Mouse (Mus musculus) E14TG2a.4 (cell line): ENCODE measurements around the gene Dcaf1.

Source experiments
- H3K27me3 ChIP-seq: 2 replicates; pipeline ENCODE4 v1.6.1; 2014; ENCODE audit warnings: low read length, control low read depth; ENCODE audit not compliant: insufficient read depth
- H3K36me3 ChIP-seq: 2 replicates; pipeline ENCODE4 v1.6.1; 2014; ENCODE audit warnings: low read length, control low read depth; ENCODE audit not compliant: insufficient read depth
- H3K4me1 ChIP-seq: replicated peaks from 2 replicates; pipeline ENCODE4 v1.6.1; 2014; ENCODE audit warnings: low read depth, low read length, control low read depth
- H3K4me3 ChIP-seq: replicated peaks from 2 replicates; pipeline ENCODE4 v1.5.1; 2014; ENCODE audit warnings: mild to moderate bottlenecking, low read length
- H3K9me3 ChIP-seq: 2 replicates; pipeline ENCODE4 v1.6.1; 2014; ENCODE audit warnings: low read length, control low read depth
- CTCF ChIP-seq: conservative IDR thresholded peaks from 2 replicates; pipeline ENCODE4 v1.5.1; 2014; ENCODE audit warnings: low read length
- NANOG ChIP-seq: IDR thresholded peaks from 2 replicates; pipeline ENCODE4 v1.6.1; 2014; ENCODE audit warnings: borderline replicate concordance, low read length, mixed read lengths
- POU5F1 ChIP-seq: IDR thresholded peaks from 2 replicates; pipeline ENCODE4 v1.6.1; 2014; ENCODE audit warnings: low read length, borderline replicate concordance

The Dcaf1 gene

GRCm38 (mm10) chr9:106884306-106884705 lies 62.6 kb downstream of the Dcaf1 start:
- TF ChIP-seq POU5F1, result no peak
- no peak for TF ChIP-seq NANOG
- TF ChIP-seq CTCF, result no peak
- H3K27me3 ChIP-seq, result peaks cover 14% of the 10 kb centered on the region
- no peaks in the 10 kb centered on the region for H3K9me3 ChIP-seq
- peaks cover 63% of the 10 kb centered on the region for H3K4me1 ChIP-seq
- peak overlapping the region; percentile 88 for H3K4me3 ChIP-seq
- H3K36me3 ChIP-seq, result peaks cover 82% of the 10 kb centered on the region

GRCm38 (mm10) chr9:106884996-106885900 lies 63.6 kb downstream of the Dcaf1 start:
- Histone ChIP-seq H3K4me3 (peak overlapping the region; percentile 88), H3K36me3 (peaks cover 83% of the 10 kb centered on the region), H3K9me3 (no peaks in the 10 kb centered on the region), H3K27me3 (peaks cover 14% of the 10 kb centered on the region), H3K4me1 (peaks cover 72% of the 10 kb centered on the region)
- TF ChIP-seq POU5F1 (no peak), CTCF (no peak), NANOG (no peak)

- Histone ChIP-seq H3K4me3 (peak overlapping the region; percentile 88), H3K27me3 (peaks cover 14% of the 10 kb centered on the region), H3K36me3 (peaks cover 82% of the 10 kb centered on the region), H3K9me3 (no peaks in the 10 kb centered on the region), H3K4me1 (peaks cover 81% of the 10 kb centered on the region)
- no peak for TF ChIP-seq CTCF
- TF ChIP-seq POU5F1, result no peak
- no peak for TF ChIP-seq NANOG
These were observed 64.4 kb downstream of the Dcaf1 start for GRCm38 (mm10) chr9:106885901-106886731.

GRCm38 (mm10) chr9:106886828-106887702 lies 65.4 kb downstream of the Dcaf1 start, which contains the start of gene Rbm15b:
Rbm15b (minus strand) TSS chr9:106887428.
- Histone ChIP-seq H3K4me3 (peak within 1 kb of the TSS; percentile 88), H3K4me1 (peaks cover 75% of the 10 kb centered on the region), H3K9me3 (no peaks in the 10 kb centered on the region), H3K36me3 (peaks cover 73% of the 10 kb centered on the region), H3K27me3 (peaks cover 14% of the 10 kb centered on the region)
- TF ChIP-seq NANOG (no peak), POU5F1 (no peak), CTCF (no peak)

GRCm38 (mm10) chr9:106888346-106888745 lies 66.7 kb downstream of the Dcaf1 start:
- no peak overlapping the region for H3K4me3 ChIP-seq
- TF ChIP-seq POU5F1 (no peak), CTCF (no peak), NANOG (no peak)
- no peaks in the 10 kb centered on the region for H3K9me3 ChIP-seq
- H3K36me3 ChIP-seq, result peaks cover 60% of the 10 kb centered on the region
- peaks cover 69% of the 10 kb centered on the region for H3K4me1 ChIP-seq
- H3K27me3 ChIP-seq, result peaks cover 14% of the 10 kb centered on the region

- Histone ChIP-seq H3K9me3 (no peaks in the 10 kb centered on the region), H3K4me3 (peak overlapping the region; percentile 99; the same call in 1 of the 2 replicates), H3K27me3 (peaks cover 14% of the 10 kb centered on the region), H3K4me1 (peaks cover 63% of the 10 kb centered on the region), H3K36me3 (peaks cover 50% of the 10 kb centered on the region)
- TF ChIP-seq NANOG (no peak), POU5F1 (no peak), CTCF (no peak)
These were observed 67.6 kb downstream of the Dcaf1 start for GRCm38 (mm10) chr9:106889321-106889720.

- TF ChIP-seq NANOG (no peak), POU5F1 (no peak), CTCF (no peak)
- no peaks in the 10 kb centered on the region for H3K9me3 ChIP-seq
- peaks cover 2% of the 10 kb centered on the region; the same call in 1 of the 2 replicates for H3K27me3 ChIP-seq
- H3K4me3 ChIP-seq, result peak overlapping the region; percentile 99
- peaks cover 56% of the 10 kb centered on the region for H3K4me1 ChIP-seq
- H3K36me3 ChIP-seq, result peaks cover 37% of the 10 kb centered on the region
These were observed 69.0 kb downstream of the Dcaf1 start for GRCm38 (mm10) chr9:106890496-106891240.
